Mouse (Mus musculus) layer of hippocampus, adult 2 months (tissue): Measurements from ENCODE around the gene Wdr12. TPM values are rescaled to one million over a fixed set of nuclear protein-coding genes. Genes with fewer than 3 reads are reported as not detected.
"Not testable (repeated sequence)": the region's sequence is repeated elsewhere in the genome, so short reads cannot be mapped to it uniquely, and the experiment has no call there.

Experiments used
- DNase-seq, 2 experiments: peaks; one replicate each; pipeline ENCODE4 v3.0.0; 2022; ENCODE audit warnings: low spot score in 2 of 2
- H3K27ac ChIP-seq: fragments of 200-600 bp; 2 replicates; pipeline ENCODE4 v1.8.1; 2022
- H3K4me3 ChIP-seq: fragments of 200-600 bp; 2 replicates; pipeline ENCODE4 v1.8.1; 2022; ENCODE audit warnings: mild to moderate bottlenecking
- CTCF ChIP-seq: fragments of 200-600 bp; conservative IDR thresholded peaks from 2 replicates; pipeline ENCODE4 v1.8.1; 2022; ENCODE audit warnings: antibody characterized with exemption, mild to moderate bottlenecking, moderate library complexity
- long read RNA-seq, 2 experiments: library from polyadenylated mRNA; stranded (forward); transcript quantifications; one replicate each; pipeline ENCODE4 v2.0.0; 2021; ENCODE audit warnings: borderline mapping rate in 2 of 2
- total RNA-seq, 2 experiments: library from RNA; stranded (reverse); gene quantifications; 2 replicates each; pipeline ENCODE4 v1.2.3; 2021

The Wdr12 gene
- total RNA-seq, result 10 to 100 TPM; 30.2 to 31.4 TPM
- long read RNA-seq, experiment 1, full-length matches to known transcripts, result 23 of 34 reads
- long read RNA-seq, experiment 1, partial matches to known transcripts, result 0 of 34 reads
- long read RNA-seq, experiment 1, other reads (novel, unspliced or antisense), result 11 of 34 reads
- long read RNA-seq, experiment 2, full-length matches to known transcripts, result 38 of 44 reads
- long read RNA-seq, experiment 2, partial matches to known transcripts, result 1 of 44 reads
- long read RNA-seq, experiment 2, other reads (novel, unspliced or antisense), result 5 of 44 reads

DNA sequence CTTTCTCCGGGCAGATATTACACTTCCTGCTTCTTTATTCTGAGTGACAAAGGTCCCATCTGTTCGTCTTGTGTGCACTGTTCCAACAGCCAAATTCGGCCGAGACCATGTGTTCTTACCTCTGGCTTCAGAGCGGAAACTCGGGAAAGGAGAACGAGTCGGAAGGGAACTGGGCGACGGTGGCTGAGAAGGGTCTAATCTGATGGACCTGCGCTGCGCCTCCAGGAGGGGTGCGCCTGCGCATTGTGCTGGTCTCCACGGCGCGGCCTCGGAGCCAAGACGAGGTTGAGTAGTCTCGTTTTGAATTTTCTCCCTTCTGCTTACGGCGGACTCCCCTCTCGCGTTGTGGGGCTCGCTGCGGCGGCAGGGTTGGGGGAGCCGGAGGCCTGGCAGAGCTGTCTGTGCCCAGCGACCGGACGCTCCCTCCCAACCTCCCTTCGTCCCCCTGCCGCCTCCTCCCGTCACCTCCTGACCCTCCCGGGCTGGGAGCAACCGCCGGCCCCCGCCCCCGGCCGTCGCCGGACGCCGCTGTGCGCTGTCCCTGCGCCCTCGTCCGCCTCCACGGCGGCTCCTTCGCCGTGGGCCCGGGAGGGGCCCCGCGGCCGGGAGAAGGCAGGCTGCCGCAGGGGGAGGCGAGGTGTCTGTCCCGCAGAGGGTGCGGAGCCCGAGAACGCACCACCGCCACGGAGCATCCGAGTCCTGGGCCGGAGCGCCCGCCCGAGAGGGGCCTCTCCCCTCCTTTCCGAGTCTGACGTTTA is at the start of gene Wdr12, which contains the start of gene Carf:
Gene Wdr12, minus strand, starts transcription at position 622 of the 758 bp plus-strand sequence.
Gene Carf, plus strand, starts transcription at position 224 of the 758 bp plus-strand sequence.
- Histone ChIP-seq H3K4me3 (peak within 1 kb of the TSS; percentile 79), H3K27ac (peak within 1 kb of the TSS; percentile 97)
- TF ChIP-seq CTCF, result peak; percentile 26
- peak; percentile 96 to 97 for DNase-seq

DNA sequence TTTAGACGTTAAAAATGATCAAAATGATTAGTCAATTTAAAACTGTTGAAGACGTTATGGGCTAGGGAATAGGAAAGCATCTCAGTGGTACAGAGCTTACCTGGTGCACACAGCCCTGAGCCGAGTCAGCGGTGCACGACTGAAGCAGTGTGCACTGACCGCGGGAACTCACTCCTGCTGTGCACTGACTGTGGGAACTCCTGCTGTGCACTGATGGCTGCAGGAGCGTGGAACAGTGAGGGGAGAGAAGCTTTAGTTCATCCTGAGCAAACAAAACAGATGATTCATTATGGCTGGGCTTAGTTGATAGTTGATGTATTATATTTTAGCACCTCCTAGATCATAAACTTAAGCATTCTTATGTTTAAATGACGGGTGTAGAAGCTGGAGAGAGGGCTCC is 38.9 kb upstream of the Wdr12 start:
- TF ChIP-seq CTCF, result no peak
- no peak for DNase-seq
- no peak overlapping the region for H3K4me3 ChIP-seq
- H3K27ac ChIP-seq, result no peak overlapping the region

DNA sequence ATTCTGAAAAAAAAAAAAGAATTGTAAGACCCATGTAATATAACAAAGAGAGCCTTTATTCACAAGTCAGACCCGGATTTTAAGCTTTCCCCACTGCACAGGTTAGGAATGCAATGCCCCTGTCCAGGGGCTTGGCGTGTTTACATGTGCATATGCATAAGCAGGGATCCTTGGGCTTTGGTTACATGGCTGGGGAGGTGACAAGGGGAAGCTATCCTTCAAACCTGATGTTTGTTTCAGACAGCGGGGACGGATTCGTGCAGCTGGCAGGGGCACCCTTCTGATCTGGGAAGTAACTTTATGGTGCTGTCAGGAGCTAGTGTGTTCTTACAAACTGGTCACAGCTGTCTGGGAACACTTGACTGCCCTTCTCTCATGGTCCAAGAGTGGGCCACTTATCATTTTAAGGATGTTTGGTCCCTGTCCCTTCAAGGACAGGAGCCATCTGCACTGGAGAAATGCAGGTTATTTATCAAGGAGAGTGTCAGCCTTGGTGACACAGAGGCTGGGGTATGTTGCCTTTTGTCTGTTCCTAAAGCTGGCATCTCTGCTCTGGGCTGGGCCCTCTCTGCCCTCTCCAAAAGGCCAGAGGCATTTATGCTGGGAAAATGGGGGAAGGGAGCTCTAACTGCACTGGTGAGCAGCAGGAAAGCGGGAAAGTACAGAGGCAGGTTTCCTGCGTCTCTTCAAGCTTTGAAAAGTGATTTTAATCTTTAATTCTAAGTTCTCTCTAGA is 19.4 kb upstream of the Wdr12 start:
- TF ChIP-seq CTCF, result no peak
- DNase-seq, result no peak
- H3K27ac ChIP-seq, result no peak overlapping the region
- H3K4me3 ChIP-seq, result no peak overlapping the region

GRCm38 (mm10) chr1:60104582-60104981 is 6.1 kb upstream of the Wdr12 start:
- peak; percentile 62 for TF ChIP-seq CTCF
- Histone ChIP-seq H3K27ac (no peak overlapping the region), H3K4me3 (no peak overlapping the region)
- DNase-seq, result no peak

GRCm38 (mm10) chr1:60098839-60099238 is 394 bp upstream of the Wdr12 start:
- no peak for DNase-seq
- H3K27ac ChIP-seq, result peak overlapping the region; percentile 97
- peak overlapping the region; percentile 79 for H3K4me3 ChIP-seq
- no peak for TF ChIP-seq CTCF

DNA sequence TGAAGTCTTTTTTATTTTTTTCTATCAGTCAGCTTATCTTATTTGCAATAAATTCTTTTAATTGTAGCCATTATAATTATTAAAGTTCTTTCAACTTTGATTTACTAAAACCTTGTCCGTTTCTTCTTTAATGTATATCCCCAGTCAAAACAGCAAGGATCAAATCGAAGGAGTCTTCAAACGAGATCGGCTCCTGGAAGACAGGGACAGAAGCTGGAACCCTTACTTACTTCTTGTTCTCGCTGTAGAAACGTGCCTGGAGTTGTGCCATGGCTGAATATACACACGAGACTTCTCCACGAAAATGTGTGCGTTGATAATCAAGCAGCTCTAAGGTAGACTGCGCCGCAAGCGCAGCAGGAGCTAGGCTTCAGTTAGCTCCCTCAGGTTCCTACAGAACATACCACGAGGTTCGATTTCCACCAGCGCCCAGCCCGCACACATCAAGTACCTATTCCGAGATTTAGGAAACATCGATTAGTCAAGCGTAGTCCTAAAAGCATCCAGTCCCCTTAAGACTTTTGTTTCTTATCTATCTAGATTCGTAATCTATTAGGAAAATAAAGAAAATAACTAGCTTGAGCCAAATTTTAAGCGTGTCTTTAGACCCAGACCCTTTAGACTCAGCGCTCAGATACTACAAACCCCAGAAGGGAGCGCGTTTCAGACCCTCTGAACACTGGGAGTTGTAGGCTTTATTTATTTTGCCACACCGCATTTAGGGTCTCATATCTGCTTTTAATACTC is 995 bp downstream of the Wdr12 start:
- Histone ChIP-seq H3K27ac (peak overlapping the region; percentile 97), H3K4me3 (peak overlapping the region; percentile 79)
- DNase-seq, result peak; percentile 64 to 69
- no peak for TF ChIP-seq CTCF

DNA sequence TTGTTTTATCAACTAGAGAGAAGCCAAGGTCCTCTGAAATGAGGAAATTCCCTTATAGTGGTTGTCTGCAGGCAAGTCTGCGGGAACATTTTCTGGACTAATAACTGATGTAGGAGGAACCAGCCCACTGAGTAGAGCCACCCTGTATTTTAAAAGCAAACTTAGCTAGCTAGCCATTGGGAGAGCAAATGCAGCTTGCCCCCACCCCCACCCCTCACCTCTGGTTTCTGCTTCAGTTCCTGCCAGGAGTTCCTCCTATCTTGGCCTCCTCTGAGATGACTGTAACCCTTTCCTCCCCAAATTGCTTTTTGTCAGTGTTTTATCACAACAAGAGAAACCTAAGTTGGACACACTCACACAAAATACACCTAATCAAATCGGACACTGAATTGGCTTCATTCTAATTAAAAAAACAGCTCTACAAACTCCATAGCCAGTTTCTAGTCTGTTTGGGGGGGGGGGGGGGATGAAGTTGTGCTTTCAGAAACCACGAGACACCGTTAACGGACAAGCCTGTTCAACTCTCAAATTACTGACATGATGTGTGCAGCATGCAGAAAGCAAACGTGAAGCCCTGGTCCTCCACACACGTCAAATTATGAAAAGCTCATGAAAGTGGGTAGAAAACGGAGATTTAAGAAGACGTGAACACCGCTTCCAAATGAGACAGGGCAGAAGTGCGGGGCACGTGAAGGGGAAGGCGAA is 1.7 kb downstream of the Wdr12 start:
- Histone ChIP-seq H3K27ac (peak overlapping the region; percentile 97; the same call in 1 of the 2 replicates), H3K4me3 (peak overlapping the region; percentile 79)
- no peak for DNase-seq
- no peak for TF ChIP-seq CTCF

DNA sequence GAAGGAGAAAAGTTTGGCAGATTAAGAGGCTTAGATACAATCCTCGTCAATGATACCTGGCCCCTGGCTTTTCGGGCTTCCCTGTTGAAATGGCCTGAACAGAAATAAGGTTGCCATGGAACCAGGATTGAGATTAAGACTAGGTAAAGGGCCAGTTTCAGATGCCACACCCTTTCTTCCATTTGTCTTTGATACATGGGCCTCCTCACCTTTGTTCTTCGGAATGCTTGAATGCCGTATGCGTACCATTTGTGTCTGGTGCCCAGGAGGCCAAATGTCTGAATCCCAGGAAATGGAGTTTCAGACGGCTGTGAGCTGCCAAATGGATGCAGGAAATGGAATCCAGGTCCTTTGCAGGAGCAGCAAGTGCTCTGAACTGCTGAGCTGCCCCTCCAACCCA is 22.0 kb downstream of the Wdr12 start:
- TF ChIP-seq CTCF, result no peak
- DNase-seq, result no peak
- Histone ChIP-seq H3K4me3 (no peak overlapping the region), H3K27ac (no peak overlapping the region)

- no peak for TF ChIP-seq CTCF
- no peak overlapping the region for H3K27ac ChIP-seq
Observed at GRCm38 (mm10) chr1:60075590-60075989, 22.9 kb downstream of the Wdr12 start.

GRCm38 (mm10) chr1:60074935-60075334 is 23.5 kb downstream of the Wdr12 start:
- TF ChIP-seq CTCF, result no peak
- no peak overlapping the region for H3K27ac ChIP-seq
- no peak overlapping the region for H3K4me3 ChIP-seq

More at GRCm38 (mm10) chr1:60075590-60075989, 22.9 kb downstream of the Wdr12 start:
- H3K4me3 ChIP-seq, result no peak overlapping the region
- no peak for DNase-seq

GRCm38 (mm10) chr1:60070725-60071124 is 27.7 kb downstream of the Wdr12 start:
- not testable (repeated sequence) for H3K4me3 ChIP-seq, H3K27ac ChIP-seq, DNase-seq

More at GRCm38 (mm10) chr1:60074935-60075334, 23.5 kb downstream of the Wdr12 start:
- no peak for DNase-seq

GRCm38 (mm10) chr1:60056310-60056709 is 42.1 kb downstream of the Wdr12 start:
- no peak for TF ChIP-seq CTCF
- H3K4me3 ChIP-seq, result no peak overlapping the region
- no peak for DNase-seq
- H3K27ac ChIP-seq, result no peak overlapping the region
